Mouse (Mus musculus): ENCODE results near the gene Zbtb48. TPM values are rescaled to one million over a fixed set of nuclear protein-coding genes. Genes with fewer than 3 reads are reported as not detected.

Zbtb48 gene
- polyA plus RNA-seq, 2 experiments: 6.4 to 10.7 TPM

DNA sequence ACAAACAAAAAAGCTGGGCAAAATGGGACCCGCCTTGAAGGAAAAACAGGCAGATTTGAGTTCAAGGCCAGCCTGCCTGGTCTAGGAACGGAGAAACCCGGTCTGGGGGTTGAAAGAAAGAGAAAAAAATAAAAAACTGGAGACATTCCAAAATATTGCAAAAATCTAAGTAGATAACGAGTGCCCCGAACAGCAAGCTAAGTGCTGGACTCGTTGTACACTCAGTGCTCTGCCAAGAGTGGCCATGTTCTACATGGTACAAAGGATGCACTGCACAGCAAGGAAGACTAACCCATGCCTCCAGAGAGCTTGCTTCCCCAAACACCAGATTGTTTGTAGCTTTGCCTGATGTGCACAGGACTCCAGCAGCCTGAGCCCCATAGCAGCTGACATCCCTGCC lies 34.4 kb downstream of the Zbtb48 start:
- no peak overlapping the region for H3K27ac ChIP-seq
- TF ChIP-seq EP300 (IDR thresholded peaks at IDR 0.05; ENCODE audit: low read depth): no peak
- peaks cover 20 to 27% of the 10 kb centered on the region in 2 experiments for H3K4me1 ChIP-seq (replicated peaks; ENCODE audit: control insufficient read depth in 2 of 2, insufficient read depth in 2 of 2, low read length in 1 of 2)
- H3K9ac ChIP-seq (replicated peaks): no peak overlapping the region
- ATAC-seq (ENCODE audit: insufficient read depth) (no peak), DNase-seq (ENCODE audit: low read depth in 3 of 3, low spot score in 3 of 3) (no peak)
- 80% methylated on average over 6 of the region's 6 CpGs for WGBS (ENCODE audit: insufficient replicate concordance)
- H3K36me3 ChIP-seq (replicated peaks; ENCODE audit: control insufficient read depth, insufficient read depth, low read depth): peaks cover 11% of the 10 kb centered on the region; the same call in 1 of the 2 replicates
- H3K4me3 ChIP-seq (ENCODE audit: insufficient read depth in 1 of 2, low read depth in 2 of 2, low read length in 2 of 2): no peak overlapping the region
- H3K27me3 ChIP-seq (ENCODE audit: control insufficient read depth, insufficient read depth, low read length): peaks cover 14% of the 10 kb centered on the region
- no peak overlapping the region for H3K4me2 ChIP-seq (ENCODE audit: low read depth)
- no peaks in the 10 kb centered on the region for H3K9me3 ChIP-seq (ENCODE audit: control insufficient read depth, low read length)

DNA sequence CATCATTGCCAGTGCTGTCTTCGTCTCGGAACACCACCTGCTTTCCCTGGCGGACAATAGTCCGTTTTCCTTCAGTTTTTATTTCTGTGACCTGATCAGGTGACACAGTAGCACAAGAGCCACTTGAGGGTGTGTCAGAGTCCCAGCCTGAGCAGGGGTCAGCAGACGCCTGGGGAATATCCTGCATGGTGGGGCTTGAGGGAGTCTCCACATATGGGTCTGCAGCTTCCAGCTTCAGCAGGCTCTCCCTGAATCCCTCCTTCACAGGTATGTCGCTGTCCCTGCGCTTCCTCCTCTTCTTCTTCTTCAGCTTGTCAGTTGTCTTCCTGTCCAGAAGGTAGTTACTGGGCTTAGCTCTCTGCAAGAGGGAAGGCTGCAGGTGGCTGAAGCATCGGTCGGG lies 35.4 kb downstream of the Zbtb48 start:
- WGBS (ENCODE audit: insufficient replicate concordance): 89% methylated on average over 9 of the region's 9 CpGs
- Histone ChIP-seq H3K27me3 (ENCODE audit: control insufficient read depth, insufficient read depth, low read length) (peaks cover 14% of the 10 kb centered on the region), H3K4me3 (ENCODE audit: insufficient read depth in 1 of 2, low read depth in 2 of 2, low read length in 2 of 2) (no peak overlapping the region), H3K4me1 (replicated peaks; ENCODE audit: control insufficient read depth in 2 of 2, insufficient read depth in 2 of 2, low read length in 1 of 2) (peaks cover 17 to 23% of the 10 kb centered on the region in 2 experiments), H3K36me3 (replicated peaks; ENCODE audit: control insufficient read depth, insufficient read depth, low read depth) (peaks cover 11% of the 10 kb centered on the region; the same call in 1 of the 2 replicates), H3K4me2 (ENCODE audit: low read depth) (no peak overlapping the region), H3K9ac (replicated peaks) (no peak overlapping the region), H3K27ac (no peak overlapping the region), H3K9me3 (ENCODE audit: control insufficient read depth, low read length) (no peaks in the 10 kb centered on the region)
- TF ChIP-seq CTCF (IDR thresholded peaks at IDR 0.05; ENCODE audit: low read depth): no peak
- no peak for TF ChIP-seq EP300 (IDR thresholded peaks at IDR 0.05; ENCODE audit: low read depth)
- ATAC-seq (ENCODE audit: insufficient read depth) (no peak), DNase-seq (ENCODE audit: low read depth in 3 of 3, low spot score in 3 of 3) (no peak)

GRCm38 (mm10) chr4:151989110-151989488 lies 38.4 kb downstream of the Zbtb48 start:
- no peak overlapping the region for H3K27ac ChIP-seq
- ATAC-seq (ENCODE audit: insufficient read depth): 0 out of 2 replicates have a peak, but pooled peaks have one; percentile 6

GRCm38 (mm10) chr4:151988342-151989109 lies 38.9 kb downstream of the Zbtb48 start, which contains the start of gene Thap3:
TSS of gene Thap3 (minus strand) at chr4:151988997.
- H3K27ac ChIP-seq: peak within 1 kb of the TSS; percentile 4
- WGBS (ENCODE audit: insufficient replicate concordance): 2% methylated on average over 54 of the region's 54 CpGs
- ATAC-seq (ENCODE audit: insufficient read depth) (peak; percentile 76), DNase-seq (ENCODE audit: low read depth in 3 of 3, low spot score in 3 of 3) (peak in 1 of 3 experiments; percentile 38)
- TF ChIP-seq EP300 (IDR thresholded peaks at IDR 0.05; ENCODE audit: low read depth) (no peak), CTCF (IDR thresholded peaks at IDR 0.05; ENCODE audit: low read depth) (no peak)
- H3K4me1 ChIP-seq (replicated peaks; ENCODE audit: control insufficient read depth in 2 of 2, insufficient read depth in 2 of 2, low read length in 1 of 2): peaks cover 12% of the 10 kb centered on the region in 2 experiments
- H3K9ac ChIP-seq (replicated peaks): peak within 1 kb of the TSS; percentile 84
- H3K4me3 ChIP-seq (ENCODE audit: insufficient read depth in 1 of 2, low read depth in 2 of 2, low read length in 2 of 2): peak within 1 kb of the TSS; percentile 72 to 80
- peak within 1 kb of the TSS; percentile 99 for H3K4me2 ChIP-seq (ENCODE audit: low read depth)
- H3K36me3 ChIP-seq (replicated peaks; ENCODE audit: control insufficient read depth, insufficient read depth, low read depth): peaks cover 11% of the 10 kb centered on the region; the same call in 1 of the 2 replicates
- no peaks in the 10 kb centered on the region for H3K9me3 ChIP-seq (ENCODE audit: control insufficient read depth, low read length)
- no peaks in the 10 kb centered on the region; the same call in 1 of the 2 replicates for H3K27me3 ChIP-seq (ENCODE audit: control insufficient read depth, insufficient read depth, low read length)

More at GRCm38 (mm10) chr4:151989110-151989488, 38.4 kb downstream of the Zbtb48 start:
- peaks cover 5% of the 10 kb centered on the region; the same call in 1 of the 2 replicates for H3K27me3 ChIP-seq (ENCODE audit: control insufficient read depth, insufficient read depth, low read length)
- H3K9me3 ChIP-seq (ENCODE audit: control insufficient read depth, low read length): no peaks in the 10 kb centered on the region
- H3K4me2 ChIP-seq (ENCODE audit: low read depth): peak overlapping the region; percentile 99
- WGBS (ENCODE audit: insufficient replicate concordance): 44% methylated on average over 6 of the region's 6 CpGs
- peak overlapping the region; percentile 22 to 80 for H3K4me3 ChIP-seq (ENCODE audit: insufficient read depth in 1 of 2, low read depth in 2 of 2, low read length in 2 of 2)
- H3K9ac ChIP-seq (replicated peaks): peak overlapping the region; percentile 84
- no peak for DNase-seq (ENCODE audit: low read depth in 3 of 3, low spot score in 3 of 3)
- TF ChIP-seq CTCF (IDR thresholded peaks at IDR 0.05; ENCODE audit: low read depth): no peak
- TF ChIP-seq EP300 (IDR thresholded peaks at IDR 0.05; ENCODE audit: low read depth): no peak
- peaks cover 12 to 15% of the 10 kb centered on the region in 2 experiments for H3K4me1 ChIP-seq (replicated peaks; ENCODE audit: control insufficient read depth in 2 of 2, insufficient read depth in 2 of 2, low read length in 1 of 2)
- H3K36me3 ChIP-seq (replicated peaks; ENCODE audit: control insufficient read depth, insufficient read depth, low read depth): peaks cover 11% of the 10 kb centered on the region; the same call in 1 of the 2 replicates

DNA sequence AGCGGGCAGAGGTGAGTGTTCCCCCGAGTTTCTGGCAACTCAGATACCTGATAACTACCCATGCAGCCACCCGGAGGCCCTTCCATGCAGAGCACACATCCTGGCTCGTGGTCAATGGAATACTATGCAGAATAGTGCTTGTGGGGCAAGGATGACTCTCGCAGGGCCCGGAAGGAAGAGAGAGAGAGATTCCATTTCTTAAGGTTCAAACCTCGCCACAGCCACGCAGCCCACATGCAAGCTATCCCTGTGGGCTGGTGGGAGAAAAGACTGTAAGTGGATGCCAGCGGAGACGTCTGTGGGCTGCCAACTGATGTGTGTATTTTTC lies 39.5 kb downstream of the Zbtb48 start:
- peak overlapping the region; percentile 72 to 80 for H3K4me3 ChIP-seq (ENCODE audit: insufficient read depth in 1 of 2, low read depth in 2 of 2, low read length in 2 of 2)
- H3K27me3 ChIP-seq (ENCODE audit: control insufficient read depth, insufficient read depth, low read length): no peaks in the 10 kb centered on the region; the same call in 1 of the 2 replicates
- ATAC-seq (ENCODE audit: insufficient read depth) (no peak), DNase-seq (ENCODE audit: low read depth in 3 of 3, low spot score in 3 of 3) (no peak)
- H3K27ac ChIP-seq: no peak overlapping the region
- H3K4me1 ChIP-seq (replicated peaks; ENCODE audit: control insufficient read depth in 2 of 2, insufficient read depth in 2 of 2, low read length in 1 of 2): peaks cover 12% of the 10 kb centered on the region in 2 experiments
- TF ChIP-seq CTCF (IDR thresholded peaks at IDR 0.05; ENCODE audit: low read depth): no peak
- TF ChIP-seq EP300 (IDR thresholded peaks at IDR 0.05; ENCODE audit: low read depth): no peak
- peak overlapping the region; percentile 99 for H3K4me2 ChIP-seq (ENCODE audit: low read depth)
- peaks cover 11% of the 10 kb centered on the region; the same call in 1 of the 2 replicates for H3K36me3 ChIP-seq (replicated peaks; ENCODE audit: control insufficient read depth, insufficient read depth, low read depth)
- peak overlapping the region; percentile 84 for H3K9ac ChIP-seq (replicated peaks)
- WGBS (ENCODE audit: insufficient replicate concordance): 27% methylated on average over 10 of the region's 10 CpGs
- H3K9me3 ChIP-seq (ENCODE audit: control insufficient read depth, low read length): no peaks in the 10 kb centered on the region

Data from liver, embryonic 14.5 days (tissue).